Mouse (Mus musculus): ENCODE data around the gene Eea1.

- TF ChIP-seq CTCF (IDR thresholded peaks at IDR 0.05; ENCODE audit: control insufficient read depth, insufficient read depth, low read length) (no peak), POLR2A (IDR thresholded peaks at IDR 0.05; ENCODE audit: borderline replicate concordance, control insufficient read depth, low read depth, low read length) (no peak)
These were observed 49.3 kb downstream of the Eea1 start for GRCm38 (mm10) chr10:95989731-95990130.

All from bone marrow, adult 2 months (tissue).